Mouse (Mus musculus): ENCODE measurements at regions not wholly inside any gene's neighbourhood (a gene's known extent, or its start where the extent isn't known, plus 50 kb on each side); places are given as distances from the start of the nearest gene placed in this dataset.

DNA sequence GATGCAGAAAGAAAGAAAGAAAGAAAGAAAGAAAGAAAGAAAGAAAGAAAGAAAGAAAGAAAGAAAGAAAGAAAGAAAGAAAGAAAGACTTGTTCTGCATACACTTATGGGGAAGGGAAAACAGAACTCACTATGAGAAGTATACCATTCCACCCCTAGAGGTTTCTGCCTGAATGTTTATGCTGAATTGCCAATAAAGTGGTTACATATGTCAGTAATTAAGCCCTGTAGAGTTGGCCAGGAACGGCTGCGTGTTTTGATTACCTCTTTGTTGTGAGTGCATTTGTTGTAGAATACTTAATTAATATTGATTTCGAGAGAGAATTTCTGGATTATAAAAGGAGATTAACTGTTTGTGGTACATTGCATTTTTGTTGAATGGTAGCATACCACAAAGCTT lies 224.0 kb upstream of the Krr1 start:
- no peak for DNase-seq (ENCODE audit: low spot score)
- WGBS = 56% methylated on average over 3 of the region's 3 CpGs

GRCm38 (mm10) chr10:111753646-111754045 lies 218.8 kb upstream of the Krr1 start:
- no peaks in the 10 kb centered on the region for H3K4me1 ChIP-seq (replicated peaks; ENCODE audit: control insufficient read depth, insufficient read depth, low read length)
- H3K9ac ChIP-seq (ENCODE audit: low read depth, low read length) = no peak overlapping the region
- no peak overlapping the region for H3K27ac ChIP-seq (ENCODE audit: low read depth, low read length)
- DNase-seq (ENCODE audit: low spot score) (no peak), ATAC-seq (ENCODE audit: low FRiP score) (no peak)
- H3K9me3 ChIP-seq (ENCODE audit: control insufficient read depth, low read length) = no peaks in the 10 kb centered on the region
- H3K4me3 ChIP-seq (ENCODE audit: low read depth, low read length) = no peak overlapping the region
- WGBS = 88% methylated on average over 2 of the region's 2 CpGs
- no peaks in the 10 kb centered on the region for H3K36me3 ChIP-seq (ENCODE audit: control insufficient read depth, insufficient read depth, low read length)
- H3K4me2 ChIP-seq (replicated peaks; ENCODE audit: low read depth, low read length) = no peak overlapping the region
- no peaks in the 10 kb centered on the region for H3K27me3 ChIP-seq (ENCODE audit: control insufficient read depth, insufficient read depth, low read length)

More for the DNA sequence above, 224.0 kb upstream of the Krr1 start:
- no peak for ATAC-seq (ENCODE audit: low FRiP score)
- Histone ChIP-seq H3K9me3 (ENCODE audit: control insufficient read depth, low read length) (no peaks in the 10 kb centered on the region), H3K27me3 (ENCODE audit: control insufficient read depth, insufficient read depth, low read length) (no peaks in the 10 kb centered on the region), H3K4me2 (replicated peaks; ENCODE audit: low read depth, low read length) (no peak overlapping the region), H3K27ac (ENCODE audit: low read depth, low read length) (no peak overlapping the region), H3K9ac (ENCODE audit: low read depth, low read length) (no peak overlapping the region), H3K4me1 (replicated peaks; ENCODE audit: control insufficient read depth, insufficient read depth, low read length) (no peaks in the 10 kb centered on the region), H3K4me3 (ENCODE audit: low read depth, low read length) (no peak overlapping the region), H3K36me3 (ENCODE audit: control insufficient read depth, insufficient read depth, low read length) (no peaks in the 10 kb centered on the region)

DNA sequence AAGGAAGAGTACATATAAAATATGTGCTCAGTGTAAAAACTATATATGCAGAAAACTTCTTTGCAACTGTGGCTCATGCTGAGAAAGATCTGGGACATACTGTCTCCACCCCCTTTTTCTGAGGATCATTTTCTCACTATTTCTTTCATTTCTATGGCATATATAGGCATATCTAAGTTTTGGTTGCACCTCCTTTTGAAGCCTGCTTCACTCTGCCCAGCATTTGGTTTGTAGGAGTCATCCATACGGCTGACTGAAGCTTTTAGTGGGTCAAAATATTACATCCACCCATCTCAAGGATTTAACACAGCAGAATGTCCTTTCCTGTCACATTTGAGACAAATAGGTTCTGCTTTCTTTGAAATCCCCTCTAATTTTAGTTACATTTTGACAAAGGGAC lies 216.5 kb upstream of the Krr1 start:
- Histone ChIP-seq H3K9me3 (ENCODE audit: control insufficient read depth, low read length) (no peaks in the 10 kb centered on the region), H3K4me2 (replicated peaks; ENCODE audit: low read depth, low read length) (no peak overlapping the region), H3K36me3 (ENCODE audit: control insufficient read depth, insufficient read depth, low read length) (no peaks in the 10 kb centered on the region), H3K27ac (ENCODE audit: low read depth, low read length) (no peak overlapping the region), H3K4me1 (replicated peaks; ENCODE audit: control insufficient read depth, insufficient read depth, low read length) (no peaks in the 10 kb centered on the region), H3K4me3 (ENCODE audit: low read depth, low read length) (no peak overlapping the region), H3K27me3 (ENCODE audit: control insufficient read depth, insufficient read depth, low read length) (no peaks in the 10 kb centered on the region), H3K9ac (ENCODE audit: low read depth, low read length) (no peak overlapping the region)
- ATAC-seq (ENCODE audit: low FRiP score) = no peak
- DNase-seq (ENCODE audit: low spot score) = no peak
- 80% methylated on average over 1 of the region's 1 CpGs for WGBS

GRCm38 (mm10) chr10:111756528-111756927 lies 215.9 kb upstream of the Krr1 start:
- Histone ChIP-seq H3K27ac (ENCODE audit: low read depth, low read length) (no peak overlapping the region), H3K4me3 (ENCODE audit: low read depth, low read length) (no peak overlapping the region), H3K36me3 (ENCODE audit: control insufficient read depth, insufficient read depth, low read length) (no peaks in the 10 kb centered on the region), H3K4me2 (replicated peaks; ENCODE audit: low read depth, low read length) (no peak overlapping the region), H3K27me3 (ENCODE audit: control insufficient read depth, insufficient read depth, low read length) (no peaks in the 10 kb centered on the region), H3K9ac (ENCODE audit: low read depth, low read length) (no peak overlapping the region), H3K9me3 (ENCODE audit: control insufficient read depth, low read length) (no peaks in the 10 kb centered on the region), H3K4me1 (replicated peaks; ENCODE audit: control insufficient read depth, insufficient read depth, low read length) (no peaks in the 10 kb centered on the region)
- DNase-seq (ENCODE audit: low spot score) = no peak
- WGBS = 96% methylated on average over 5 of the region's 5 CpGs
- no peak for ATAC-seq (ENCODE audit: low FRiP score)

DNA sequence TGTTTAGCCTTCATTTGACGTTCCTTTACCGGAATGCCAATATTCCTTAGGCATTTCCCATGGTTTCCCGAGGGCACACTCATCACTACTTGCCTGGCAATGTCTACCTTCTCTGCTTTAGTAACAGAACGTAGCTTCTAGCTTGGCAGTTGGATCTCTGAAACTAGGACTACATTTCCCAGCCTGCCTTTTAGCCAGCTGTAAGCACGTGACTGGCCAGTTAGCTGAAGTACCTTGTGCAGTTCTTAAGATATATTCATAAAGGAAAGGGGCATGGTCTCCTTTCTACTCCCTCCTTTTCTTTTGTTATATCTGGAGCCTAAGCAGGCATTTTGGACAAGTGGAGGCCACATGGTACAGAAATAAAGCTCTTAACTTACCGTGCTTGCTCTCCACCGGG lies 214.8 kb upstream of the Krr1 start:
- 91% methylated on average over 7 of the region's 7 CpGs for WGBS
- Histone ChIP-seq H3K4me1 (replicated peaks; ENCODE audit: control insufficient read depth, insufficient read depth, low read length) (no peaks in the 10 kb centered on the region), H3K4me2 (replicated peaks; ENCODE audit: low read depth, low read length) (no peak overlapping the region), H3K4me3 (ENCODE audit: low read depth, low read length) (no peak overlapping the region), H3K9ac (ENCODE audit: low read depth, low read length) (no peak overlapping the region), H3K9me3 (ENCODE audit: control insufficient read depth, low read length) (no peaks in the 10 kb centered on the region), H3K27me3 (ENCODE audit: control insufficient read depth, insufficient read depth, low read length) (no peaks in the 10 kb centered on the region), H3K36me3 (ENCODE audit: control insufficient read depth, insufficient read depth, low read length) (no peaks in the 10 kb centered on the region), H3K27ac (ENCODE audit: low read depth, low read length) (no peak overlapping the region)
- ATAC-seq (ENCODE audit: low FRiP score) = no peak
- no peak for DNase-seq (ENCODE audit: low spot score)

DNA sequence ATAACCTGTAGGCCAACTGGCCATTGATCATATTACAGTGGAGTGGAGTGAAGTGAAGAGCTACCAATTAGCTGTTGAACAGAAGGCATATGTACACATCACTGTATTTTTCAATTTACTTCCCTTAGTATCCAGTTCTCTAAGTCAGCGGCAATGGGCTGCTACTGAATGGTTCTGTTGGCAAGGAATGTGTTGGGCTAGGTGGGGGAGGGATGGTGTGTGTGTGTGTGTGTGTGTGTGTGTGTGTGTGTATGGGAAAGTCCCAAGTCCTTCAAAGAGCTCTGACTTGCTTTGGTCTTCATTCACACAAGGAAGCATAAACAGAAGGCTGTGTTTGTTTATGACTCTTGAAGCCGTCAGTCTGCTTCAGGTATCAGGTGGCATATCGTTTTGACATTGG lies 213.0 kb upstream of the Krr1 start:
- ATAC-seq (ENCODE audit: low FRiP score) (no peak), DNase-seq (ENCODE audit: low spot score) (no peak)
- Histone ChIP-seq H3K4me3 (ENCODE audit: low read depth, low read length) (no peak overlapping the region), H3K36me3 (ENCODE audit: control insufficient read depth, insufficient read depth, low read length) (no peaks in the 10 kb centered on the region), H3K9ac (ENCODE audit: low read depth, low read length) (no peak overlapping the region), H3K9me3 (ENCODE audit: control insufficient read depth, low read length) (no peaks in the 10 kb centered on the region), H3K4me2 (replicated peaks; ENCODE audit: low read depth, low read length) (no peak overlapping the region), H3K4me1 (replicated peaks; ENCODE audit: control insufficient read depth, insufficient read depth, low read length) (no peaks in the 10 kb centered on the region), H3K27me3 (ENCODE audit: control insufficient read depth, insufficient read depth, low read length) (no peaks in the 10 kb centered on the region), H3K27ac (ENCODE audit: low read depth, low read length) (no peak overlapping the region)
- WGBS = 75% methylated on average over 3 of the region's 3 CpGs

- Histone ChIP-seq H3K9me3 (ENCODE audit: control insufficient read depth, low read length) (no peaks in the 10 kb centered on the region), H3K36me3 (ENCODE audit: control insufficient read depth, insufficient read depth, low read length) (no peaks in the 10 kb centered on the region), H3K4me1 (replicated peaks; ENCODE audit: control insufficient read depth, insufficient read depth, low read length) (no peaks in the 10 kb centered on the region), H3K9ac (ENCODE audit: low read depth, low read length) (no peak overlapping the region), H3K27me3 (ENCODE audit: control insufficient read depth, insufficient read depth, low read length) (no peaks in the 10 kb centered on the region), H3K4me2 (replicated peaks; ENCODE audit: low read depth, low read length) (no peak overlapping the region), H3K4me3 (ENCODE audit: low read depth, low read length) (no peak overlapping the region), H3K27ac (ENCODE audit: low read depth, low read length) (no peak overlapping the region)
- DNase-seq (ENCODE audit: low spot score) (no peak), ATAC-seq (ENCODE audit: low FRiP score) (no peak)
- WGBS = 86% methylated on average over 8 of the region's 8 CpGs
These were observed 209.5 kb upstream of the Krr1 start for GRCm38 (mm10) chr10:111762751-111763528.

GRCm38 (mm10) chr10:111767011-111767720 lies 205.3 kb upstream of the Krr1 start:
- 91% methylated on average over 7 of the region's 7 CpGs for WGBS
- no peak for ATAC-seq (ENCODE audit: low FRiP score)
- no peaks in the 10 kb centered on the region for H3K36me3 ChIP-seq (ENCODE audit: control insufficient read depth, insufficient read depth, low read length)

More at GRCm38 (mm10) chr10:111767011-111767720, 205.3 kb upstream of the Krr1 start:
- Histone ChIP-seq H3K9me3 (ENCODE audit: control insufficient read depth, low read length) (no peaks in the 10 kb centered on the region), H3K27me3 (ENCODE audit: control insufficient read depth, insufficient read depth, low read length) (no peaks in the 10 kb centered on the region), H3K4me2 (replicated peaks; ENCODE audit: low read depth, low read length) (no peak overlapping the region), H3K9ac (ENCODE audit: low read depth, low read length) (no peak overlapping the region), H3K4me1 (replicated peaks; ENCODE audit: control insufficient read depth, insufficient read depth, low read length) (no peaks in the 10 kb centered on the region), H3K27ac (ENCODE audit: low read depth, low read length) (no peak overlapping the region), H3K4me3 (ENCODE audit: low read depth, low read length) (no peak overlapping the region)
- DNase-seq (ENCODE audit: low spot score) = no peak

All from hindbrain, embryonic 11.5 days (tissue).